Mouse (Mus musculus): ENCODE data around the gene Slc9a8. TPM values are rescaled to one million over a fixed set of nuclear protein-coding genes. Genes with fewer than 3 reads are reported as not detected.

Gene Slc9a8
- total RNA-seq, 2 experiments from 2014 or later: 21.8 to 23.9 TPM

DNA sequence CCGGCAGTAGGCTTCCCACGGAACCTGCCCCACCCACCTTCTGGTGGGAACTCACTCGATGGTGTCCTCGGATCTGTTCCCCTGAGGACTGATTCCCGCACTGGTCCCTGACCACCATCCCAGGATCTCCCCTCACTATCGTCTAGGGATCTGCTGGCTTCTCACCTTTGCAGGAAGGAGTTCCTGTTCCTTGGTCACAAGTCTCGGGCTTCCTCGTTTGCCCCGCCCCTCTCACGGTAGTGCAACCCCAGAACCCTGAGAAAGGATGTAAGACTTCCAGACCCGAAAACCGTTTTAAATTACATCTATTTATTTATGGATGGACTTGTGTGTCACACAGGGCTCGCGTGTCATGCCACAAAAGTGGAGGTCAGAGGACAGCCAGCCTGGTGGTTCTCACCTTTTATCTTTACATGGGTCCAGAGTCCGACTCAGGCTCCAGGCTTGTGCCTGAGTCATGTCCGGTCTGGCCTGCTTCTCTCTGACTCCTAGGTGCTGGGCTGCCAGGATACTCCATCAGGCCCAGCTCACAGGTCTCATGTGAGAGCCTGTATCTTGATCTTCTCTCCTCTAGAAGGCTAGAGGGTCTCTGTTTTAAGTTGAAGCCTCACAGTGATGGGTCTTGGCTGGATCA, 14.1 kb upstream of the Slc9a8 start:
- no peak for DNase-seq (ENCODE audit: low spot score)
- intact Hi-C loops (cut with DNase I): no loop called here

DNA sequence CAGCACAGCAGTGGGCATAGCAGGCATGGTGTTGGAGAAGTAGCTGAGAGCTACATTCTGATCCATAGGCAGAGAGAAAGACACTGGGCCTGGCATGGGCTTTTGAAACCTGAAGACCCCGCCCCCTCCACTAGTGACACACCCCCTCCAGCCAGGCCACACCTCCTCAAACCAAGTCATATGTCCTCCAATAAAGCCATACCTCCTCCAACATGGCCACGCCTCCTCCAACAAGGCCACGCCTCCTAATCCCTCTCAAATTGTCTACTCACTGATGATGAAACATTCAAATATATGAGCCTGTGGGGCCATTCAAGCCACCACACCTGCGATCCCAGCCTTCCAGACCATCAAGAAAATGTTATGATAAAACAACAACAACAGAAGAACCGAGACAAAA, 7.1 kb upstream of the Slc9a8 start:
- DNase-seq (ENCODE audit: low spot score): no peak
- intact Hi-C loops (cut with DNase I): no loop called here

DNA sequence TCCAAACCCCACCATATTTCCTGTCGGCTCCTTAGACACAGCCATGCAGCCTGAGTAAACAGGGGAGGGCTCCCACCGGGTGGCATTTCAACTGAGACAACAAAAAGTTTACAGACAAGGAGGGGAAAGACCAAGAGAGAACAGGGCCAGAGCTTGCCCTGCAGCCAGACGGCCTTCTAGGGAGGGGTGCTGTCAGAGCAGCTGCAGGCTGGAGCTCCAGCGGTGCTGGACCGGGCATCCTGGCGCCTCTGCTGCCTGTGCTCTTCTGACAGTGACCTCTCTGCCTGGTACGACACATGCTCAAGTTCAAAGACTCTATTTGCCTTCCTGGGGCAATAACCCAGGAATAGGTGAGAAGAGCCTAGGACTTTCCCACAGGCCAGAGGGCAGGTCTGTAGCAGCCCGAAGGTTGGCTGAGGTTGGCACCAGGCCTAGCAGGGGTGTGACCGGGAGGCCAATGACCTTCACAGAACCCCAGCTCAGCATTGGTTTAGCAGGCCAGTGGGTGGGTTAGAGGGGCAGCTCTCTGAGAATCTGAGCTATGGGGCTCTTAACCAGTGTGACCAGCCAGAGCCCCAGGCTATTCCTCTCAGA, 5.4 kb upstream of the Slc9a8 start:
- no peak for DNase-seq (ENCODE audit: low spot score)
- intact Hi-C loops (cut with DNase I): loop anchor here (5.0 kb wide), 2 partner anchors 69 to 194 kb away; partner anchors contain the start of gene B4galt5

DNA sequence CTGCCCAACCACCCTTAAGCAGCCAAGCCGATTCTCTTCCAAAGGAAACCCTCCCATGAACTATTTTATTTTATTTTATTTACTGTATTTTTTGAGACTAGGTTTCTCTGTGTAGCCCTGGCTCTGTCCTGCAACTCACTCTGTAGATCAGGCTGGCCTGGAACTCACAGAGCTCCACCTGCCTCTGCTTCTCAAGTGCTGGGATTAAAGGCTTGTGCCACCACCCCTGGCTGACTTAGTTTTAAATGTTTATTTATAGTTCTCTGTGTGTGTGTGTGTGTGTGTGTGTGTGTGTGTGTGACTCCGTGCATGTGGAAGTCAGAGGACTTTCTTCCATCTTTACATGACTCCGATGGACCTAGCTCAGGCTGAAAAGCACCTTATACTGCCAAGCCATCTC, 4.5 kb upstream of the Slc9a8 start:
- intact Hi-C loops (cut with DNase I): loop anchor here (1.0 to 5.0 kb wide), 3 partner anchors 70 to 195 kb away; partner anchors contain the start of gene B4galt5
- no peak for DNase-seq (ENCODE audit: low spot score)

DNA sequence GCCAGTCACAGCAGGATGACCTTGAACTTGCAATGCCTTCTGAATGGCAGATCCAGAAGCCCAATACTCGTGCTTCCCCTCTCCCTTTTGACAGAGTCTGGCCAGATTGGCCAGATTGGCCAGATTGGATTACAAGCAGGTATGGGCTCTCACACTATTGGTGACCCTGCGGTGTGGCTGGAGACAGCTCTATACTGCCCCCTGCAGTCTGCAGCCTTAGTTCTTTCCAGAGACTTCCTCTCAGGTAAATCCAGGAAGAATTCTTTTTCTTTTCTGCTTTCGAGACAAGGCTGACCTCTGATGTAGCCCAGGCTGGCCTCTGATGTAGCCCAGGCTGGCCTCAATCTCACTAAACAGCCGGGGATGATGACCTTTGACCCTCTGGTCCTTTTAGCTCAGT, 3.8 kb upstream of the Slc9a8 start:
- peak; percentile 34 for DNase-seq (ENCODE audit: low spot score)
- intact Hi-C loops (cut with DNase I): loop anchor here (1.0 to 5.0 kb wide), 3 partner anchors 70 to 195 kb away; partner anchors contain the start of gene B4galt5

DNA sequence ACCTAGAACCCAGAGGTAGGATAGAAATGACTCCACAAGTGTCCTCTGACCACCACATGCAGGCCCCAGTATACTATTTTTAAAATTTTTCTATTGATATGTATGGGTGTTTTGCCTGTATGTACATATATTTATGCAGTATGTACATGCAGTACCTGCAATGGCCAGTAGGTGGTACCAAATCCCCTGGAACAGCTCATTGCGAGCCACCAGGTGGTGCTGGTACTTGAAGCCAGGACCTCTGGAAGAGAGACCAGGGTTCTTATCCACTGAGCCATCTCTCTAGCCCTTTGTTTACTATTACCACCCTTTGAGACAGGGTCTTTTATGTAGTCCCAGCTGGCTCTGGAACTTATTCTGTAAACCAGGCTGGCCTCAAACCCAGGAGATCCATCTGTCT, 2.3 kb upstream of the Slc9a8 start:
- intact Hi-C loops (cut with DNase I): loop anchor here (5.0 kb wide), 2 partner anchors 72 to 197 kb away; partner anchors contain the start of gene B4galt5
- DNase-seq (ENCODE audit: low spot score): no peak

DNA sequence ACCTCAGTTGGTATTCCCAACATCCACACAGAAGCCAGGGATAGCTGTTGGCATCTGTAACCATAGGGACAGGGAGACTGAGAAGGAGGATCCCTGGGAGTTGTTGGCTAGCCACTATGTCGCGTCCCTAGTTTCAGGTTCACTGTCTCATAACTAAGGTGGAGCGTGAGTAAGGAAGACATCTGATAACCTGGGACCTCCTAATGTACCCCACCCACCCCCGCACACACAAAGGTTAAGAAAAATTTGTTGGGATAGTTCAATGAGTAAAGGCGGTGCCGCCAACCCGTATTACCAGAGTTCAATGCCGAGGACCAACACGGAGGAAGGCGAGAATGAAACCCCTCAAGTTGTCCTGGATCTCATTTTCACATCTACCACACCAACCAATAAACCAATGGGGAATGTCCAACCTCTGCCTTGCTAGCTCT, 686 bp upstream of the Slc9a8 start:
- intact Hi-C loops (cut with DNase I): loop anchor here (5.0 kb wide), 1 partner anchor 359 kb away; the partner anchor contains the start of gene Znfx1

DNA sequence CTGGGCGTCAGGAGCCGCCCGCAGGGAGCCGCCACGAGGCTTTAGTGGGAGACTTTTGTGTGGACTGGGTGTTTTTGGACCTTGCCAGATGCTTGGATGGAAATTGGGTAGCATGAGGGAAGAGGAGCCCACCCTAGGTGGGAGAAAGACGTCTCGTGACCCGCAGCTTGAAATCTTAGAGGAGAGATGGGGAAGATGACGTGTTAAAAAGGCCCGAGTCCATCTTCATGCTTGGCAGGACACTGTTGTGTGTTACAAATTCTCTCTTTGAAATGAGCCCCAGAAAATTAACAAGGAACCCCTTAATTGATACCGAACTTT, 598 bp downstream of the Slc9a8 start:
- DNase-seq (ENCODE audit: low spot score): no peak

More for the DNA sequence above, 686 bp upstream of the Slc9a8 start:
- no peak for DNase-seq (ENCODE audit: low spot score)

DNA sequence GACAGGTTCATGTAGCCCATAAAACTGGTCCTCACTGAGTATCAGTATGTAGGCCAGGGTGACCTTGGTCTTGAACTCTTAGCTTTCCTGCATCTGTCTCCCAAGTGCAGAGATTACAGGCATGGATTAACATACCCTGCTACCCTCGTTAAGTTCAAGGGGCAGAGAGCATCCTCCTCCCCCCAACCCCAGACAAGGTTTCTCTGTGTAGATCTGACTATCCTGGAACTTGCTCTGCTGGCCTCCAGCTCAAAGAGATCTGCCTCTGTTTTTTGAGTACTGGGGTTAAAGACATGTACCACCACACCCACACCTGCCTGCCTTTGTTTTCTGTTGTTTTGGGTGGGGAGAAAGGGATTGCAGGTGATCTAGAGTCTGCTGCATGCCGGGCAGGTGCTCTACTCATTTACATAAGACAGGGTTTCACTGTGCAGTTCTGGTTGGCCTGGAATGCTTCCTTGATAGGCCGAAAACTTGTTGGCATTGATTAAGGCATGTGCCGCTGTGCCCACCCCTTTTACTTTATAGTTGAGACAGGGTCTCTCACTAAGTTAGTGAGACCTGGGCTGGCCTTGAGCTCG, 1.6 kb downstream of the Slc9a8 start:
- intact Hi-C loops (cut with DNase I): loop anchor here (5.0 kb wide), 1 partner anchor 361 kb away; the partner anchor contains the start of gene Znfx1
- DNase-seq (ENCODE audit: low spot score): no peak

More for the DNA sequence above, 598 bp downstream of the Slc9a8 start:
- intact Hi-C loops (cut with DNase I): loop anchor here (5.0 kb wide), 1 partner anchor 360 kb away; the partner anchor contains the start of gene Znfx1

DNA sequence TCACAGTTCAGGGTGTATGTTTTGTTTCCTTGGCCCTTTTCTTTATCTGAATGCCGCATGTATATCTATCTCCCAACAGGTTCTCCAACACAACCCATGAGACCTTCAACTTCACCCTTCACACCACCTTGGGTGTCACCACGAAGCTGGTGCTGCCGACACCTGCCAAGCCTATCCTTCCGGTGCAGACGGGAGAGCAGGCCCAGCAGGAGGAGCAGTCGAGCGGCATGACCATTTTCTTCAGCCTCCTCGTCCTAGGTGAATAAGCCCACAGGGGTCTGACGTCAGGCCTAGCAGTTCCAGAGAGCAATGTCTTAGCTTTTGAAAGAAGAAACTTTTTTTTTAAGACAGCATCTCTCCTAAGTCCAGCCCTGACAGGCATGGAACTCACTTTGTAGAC, 2.5 kb downstream of the Slc9a8 start:
- DNase-seq (ENCODE audit: low spot score): no peak
- intact Hi-C loops (cut with DNase I): loop anchor here (5.0 kb wide), 1 partner anchor 362 kb away; the partner anchor contains the start of gene Znfx1

DNA sequence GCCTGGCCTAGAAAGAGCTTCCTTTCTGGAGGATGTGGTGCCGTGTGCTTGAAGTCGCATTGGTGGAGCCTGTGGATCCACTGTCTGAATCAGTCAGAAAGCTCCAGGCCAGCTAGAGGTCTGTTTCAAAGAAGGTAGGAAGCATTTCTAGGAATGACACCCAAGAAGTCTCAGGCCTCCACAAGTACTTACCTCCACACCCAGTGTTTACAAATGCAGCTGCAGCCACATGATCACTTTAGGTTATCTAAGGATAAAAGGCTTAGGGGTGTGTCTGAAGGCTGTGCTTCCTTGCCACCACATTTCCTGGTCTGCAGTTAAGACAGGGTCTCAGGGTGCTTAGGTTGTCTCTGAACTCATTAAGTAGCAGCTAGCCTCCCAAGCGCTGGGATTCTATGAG, 3.0 kb downstream of the Slc9a8 start:
- no peak for DNase-seq (ENCODE audit: low spot score)
- intact Hi-C loops (cut with DNase I): loop anchor here (5.0 kb wide), 1 partner anchor 362 kb away; the partner anchor contains the start of gene Znfx1

DNA sequence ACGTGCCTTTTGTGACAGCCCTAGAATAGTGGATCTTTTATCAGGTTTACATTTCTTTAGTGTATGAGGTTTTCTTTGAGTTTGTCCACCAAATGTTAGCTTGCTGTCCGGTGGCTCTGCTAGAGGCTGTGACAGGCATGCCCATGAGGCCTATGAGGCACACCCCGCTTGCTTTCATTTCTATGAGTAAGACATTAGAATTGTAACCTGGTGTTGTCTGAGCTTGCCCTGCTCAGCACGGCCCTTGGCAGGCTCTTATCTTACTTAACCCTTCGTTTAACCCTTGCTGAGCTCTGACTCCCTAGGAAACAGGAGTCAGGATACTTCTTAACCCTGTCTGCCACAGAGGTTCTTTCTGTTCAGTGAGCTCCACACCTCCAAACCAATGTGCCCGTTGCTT, 3.9 kb downstream of the Slc9a8 start:
- intact Hi-C loops (cut with DNase I): no loop called here
- DNase-seq (ENCODE audit: low spot score): no peak

DNA sequence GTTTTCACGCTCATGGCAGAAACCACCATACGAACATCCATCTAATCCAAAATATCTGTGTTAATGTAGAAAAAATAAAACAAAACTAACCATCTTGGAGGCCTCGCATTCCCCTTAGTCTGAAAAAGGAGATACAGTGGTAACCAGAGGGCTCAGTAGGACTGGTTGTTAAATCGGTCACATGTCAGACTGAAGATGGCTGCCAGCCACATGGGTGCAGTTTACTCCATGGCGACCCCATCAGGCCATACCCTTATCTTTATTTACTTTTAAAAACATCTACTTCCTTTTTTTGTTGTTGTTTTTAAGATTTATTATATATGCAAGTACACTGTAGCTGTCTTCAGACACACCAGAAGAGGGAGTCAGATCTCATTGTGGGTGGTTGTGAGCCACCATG, 8.1 kb downstream of the Slc9a8 start:
- no peak for DNase-seq (ENCODE audit: low spot score)
- intact Hi-C loops (cut with DNase I): no loop called here

DNA sequence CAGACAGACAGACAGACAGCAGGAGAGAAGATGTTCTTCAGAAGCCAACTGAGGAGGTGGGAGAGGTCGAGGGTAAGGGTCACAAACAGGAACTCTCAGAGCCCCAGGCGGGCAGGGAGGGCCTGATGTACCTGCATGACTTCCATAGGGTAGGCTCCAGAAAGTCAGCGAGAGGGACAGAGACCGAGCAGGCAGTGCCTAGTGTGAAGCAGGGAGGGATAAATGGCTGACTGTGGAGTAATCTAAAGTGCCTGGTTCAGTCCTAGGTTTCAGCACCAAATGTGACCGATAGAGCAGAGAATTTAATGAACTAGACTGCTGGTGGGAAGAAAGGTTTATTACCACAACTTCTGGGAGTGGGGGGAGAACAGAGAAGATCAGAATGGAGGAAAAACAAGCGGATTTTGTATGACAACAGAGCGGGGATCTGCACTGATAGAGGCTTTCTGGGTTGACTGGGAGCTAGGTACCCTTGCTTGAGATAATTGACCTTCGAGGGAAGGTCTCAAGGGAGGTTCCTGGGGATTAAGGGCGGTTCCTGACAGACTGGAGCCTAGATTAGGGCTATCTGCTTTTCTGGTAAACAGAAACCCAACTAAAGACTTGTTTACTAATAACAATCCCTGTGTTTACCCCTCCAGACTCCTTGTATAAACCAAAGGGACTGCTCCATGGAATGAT, 9.4 kb downstream of the Slc9a8 start:
- intact Hi-C loops (cut with DNase I): no loop called here
- DNase-seq (ENCODE audit: low spot score): no peak

DNA sequence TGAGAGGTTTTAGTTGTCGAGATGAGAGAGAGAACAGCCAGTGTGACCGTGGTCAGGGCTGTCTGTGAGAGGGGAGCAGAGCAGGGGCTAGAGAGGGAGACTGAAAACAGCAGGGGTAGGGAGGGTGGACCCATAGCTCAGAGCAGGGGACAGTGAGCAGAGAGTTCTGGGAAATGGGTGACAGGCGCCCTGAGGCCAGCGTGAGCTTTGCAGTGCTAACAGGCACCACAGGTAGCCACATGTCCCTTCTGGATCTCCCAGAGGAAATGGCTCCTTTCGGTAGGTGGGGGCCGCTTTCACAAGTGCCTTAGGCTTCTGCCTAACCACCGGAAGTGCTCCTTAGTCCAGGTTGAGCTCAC, 9.9 kb downstream of the Slc9a8 start:
- intact Hi-C loops (cut with DNase I): no loop called here
- no peak for DNase-seq (ENCODE audit: low spot score)

DNA sequence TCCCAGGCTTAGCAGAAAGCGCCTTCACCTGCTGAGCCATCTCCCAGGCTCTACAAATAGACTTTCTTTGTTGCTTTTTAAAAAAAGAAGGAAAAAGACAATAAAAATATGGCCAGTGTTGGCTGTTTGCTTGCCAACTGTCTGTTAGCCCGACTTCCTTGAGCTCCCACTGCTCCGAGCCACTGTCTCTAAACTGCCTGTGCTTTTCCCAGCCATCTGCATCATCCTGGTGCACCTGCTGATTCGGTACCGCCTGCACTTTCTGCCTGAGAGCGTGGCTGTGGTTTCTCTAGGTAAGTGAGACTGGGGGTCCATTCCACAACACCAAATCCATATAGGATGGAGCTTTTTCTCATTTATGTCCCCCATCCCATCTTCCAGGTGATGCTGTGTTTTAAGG, 13.1 kb downstream of the Slc9a8 start:
- no peak for DNase-seq (ENCODE audit: low spot score)
- intact Hi-C loops (cut with DNase I): no loop called here

DNA sequence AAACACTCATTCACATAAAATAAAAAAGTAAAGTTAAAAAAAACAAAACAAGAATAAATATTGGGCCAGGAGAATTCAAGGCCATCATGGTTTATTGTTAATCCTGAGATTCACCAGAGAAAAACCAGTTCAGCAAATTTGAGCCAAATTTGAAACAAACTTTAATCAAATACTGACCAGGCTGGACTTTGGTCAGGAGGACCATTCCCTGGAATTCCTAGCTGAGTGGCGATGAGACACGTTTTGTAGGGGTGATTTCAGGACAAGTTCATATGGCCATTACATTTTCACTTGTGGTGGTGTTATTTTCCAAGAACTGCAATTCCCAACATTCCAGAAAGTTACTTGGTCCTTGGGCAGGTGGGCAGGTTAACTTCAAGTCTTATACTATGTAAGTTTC, 14.1 kb downstream of the Slc9a8 start:
- no peak for DNase-seq (ENCODE audit: low spot score)
- intact Hi-C loops (cut with DNase I): no loop called here

DNA sequence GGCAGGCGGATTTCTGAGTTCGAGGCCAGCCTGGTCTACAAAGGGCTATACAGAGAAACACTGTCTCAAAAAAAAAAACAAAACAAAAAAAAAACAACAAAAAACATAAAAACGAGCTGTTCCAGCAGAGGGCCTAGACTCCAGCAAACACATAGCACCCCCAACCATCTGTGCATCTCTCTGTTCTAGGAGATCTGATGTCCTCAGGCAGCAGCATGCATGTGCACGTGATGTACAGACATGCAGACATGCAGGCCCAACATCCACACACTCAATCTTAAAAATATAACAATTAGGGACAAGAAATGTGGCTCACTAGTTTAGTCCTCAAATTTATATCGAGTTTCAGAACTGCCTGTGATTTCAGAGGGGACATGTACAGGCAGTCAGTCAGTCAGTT, 14.9 kb downstream of the Slc9a8 start:
- no peak for DNase-seq (ENCODE audit: low spot score)
- intact Hi-C loops (cut with DNase I): no loop called here

DNA sequence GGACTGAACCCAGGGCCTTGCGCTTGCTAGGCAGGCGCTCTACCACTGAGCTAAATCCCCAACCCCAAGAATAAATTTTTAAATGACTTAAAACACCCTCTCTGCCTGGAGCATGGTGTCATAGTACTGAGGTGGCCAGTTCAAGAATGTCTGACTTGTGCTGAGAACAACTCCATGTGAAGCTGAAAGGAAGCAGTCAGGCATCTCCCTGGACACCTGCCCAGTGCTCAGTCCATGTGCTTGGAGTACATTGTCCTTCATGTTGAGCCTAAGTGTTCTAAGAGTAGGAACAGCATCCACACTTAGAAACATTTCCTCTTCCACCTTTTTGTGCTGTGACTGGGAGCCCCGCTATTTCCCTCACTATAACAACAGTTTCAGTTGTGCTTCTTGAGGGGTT, 17.9 kb downstream of the Slc9a8 start:
- intact Hi-C loops (cut with DNase I): no loop called here
- no peak for DNase-seq (ENCODE audit: low spot score)

DNA sequence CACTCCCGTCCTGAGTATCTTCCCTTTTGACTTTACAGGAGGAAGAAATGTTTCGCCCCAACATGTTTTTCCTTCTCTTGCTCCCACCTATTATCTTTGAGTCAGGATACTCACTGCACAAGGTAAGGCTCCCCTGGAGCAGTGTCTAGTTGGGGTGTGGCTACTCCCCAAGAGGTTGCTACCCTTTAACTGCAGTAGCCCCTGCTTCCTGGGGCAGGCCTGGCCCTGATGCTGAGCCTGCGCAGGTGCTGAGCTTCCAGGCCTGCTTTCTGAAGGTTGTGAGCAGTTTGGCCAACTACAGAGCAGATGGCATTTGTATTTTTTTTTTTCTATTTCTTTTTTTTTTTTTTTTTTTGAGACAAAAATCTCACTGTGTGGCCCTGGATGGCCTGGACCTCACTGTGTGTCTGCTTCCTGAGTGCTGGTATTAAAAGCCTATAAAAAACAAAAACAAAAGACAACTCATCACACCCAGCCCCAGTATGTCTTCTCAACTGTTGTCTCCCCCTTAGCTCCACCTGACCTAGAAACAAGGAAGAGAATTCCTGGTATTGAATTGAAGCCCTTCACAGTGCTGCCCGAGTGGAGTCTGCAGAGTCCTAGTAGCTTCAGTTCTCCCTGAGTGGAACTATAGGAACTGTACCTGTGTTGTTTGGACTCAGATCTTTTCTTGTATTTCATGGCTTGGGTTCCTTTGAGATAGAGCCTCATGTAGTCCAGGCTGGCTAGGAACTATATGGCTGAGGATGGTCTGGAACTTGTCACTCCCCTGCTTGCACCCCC, 22.1 kb downstream of the Slc9a8 start:
- no peak for DNase-seq (ENCODE audit: low spot score)
- intact Hi-C loops (cut with DNase I): no loop called here
